Mouse (Mus musculus): ENCODE measurements at regions not wholly inside any gene's neighbourhood (a gene's known extent, or its start where the extent isn't known, plus 50 kb on each side); places are given as distances from the start of the nearest gene placed in this dataset.

- TF ChIP-seq POLR2A (IDR thresholded peaks at IDR 0.05; ENCODE audit: extremely low read depth, insufficient read depth, low read length) (no peak), CTCF (IDR thresholded peaks at IDR 0.05; ENCODE audit: low read depth, low read length) (no peak)
These were observed 141.7 kb upstream of the 4933402D24Rik start for GRCm38 (mm10) chr1:63910765-63911164.
